Mouse (Mus musculus): Measurements from ENCODE around the gene Rai1.

Gene Rai1

DNA sequence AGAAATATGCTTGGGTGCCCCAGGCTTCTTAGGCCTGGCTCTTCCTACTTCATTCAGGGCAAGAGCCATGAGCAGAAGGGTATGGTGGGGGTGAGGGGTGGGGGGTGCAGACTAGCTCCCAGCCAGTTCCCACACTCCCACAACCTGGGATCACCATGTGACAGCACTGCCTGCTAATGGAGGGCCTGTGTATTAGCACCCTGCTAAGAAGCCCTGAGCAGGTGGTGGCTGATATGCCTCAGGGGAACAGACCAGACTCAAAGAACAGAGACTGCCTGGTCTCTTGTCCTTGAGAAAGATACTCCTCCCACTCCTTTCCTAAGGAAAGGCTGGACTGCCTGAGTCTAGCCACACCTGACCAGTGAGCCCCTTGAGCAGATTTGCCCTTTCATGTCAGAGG is 22.2 kb downstream of the Rai1 start:
- DNase-seq (ENCODE audit: low read depth in 1 of 2, low spot score in 2 of 2) = no peak

DNA sequence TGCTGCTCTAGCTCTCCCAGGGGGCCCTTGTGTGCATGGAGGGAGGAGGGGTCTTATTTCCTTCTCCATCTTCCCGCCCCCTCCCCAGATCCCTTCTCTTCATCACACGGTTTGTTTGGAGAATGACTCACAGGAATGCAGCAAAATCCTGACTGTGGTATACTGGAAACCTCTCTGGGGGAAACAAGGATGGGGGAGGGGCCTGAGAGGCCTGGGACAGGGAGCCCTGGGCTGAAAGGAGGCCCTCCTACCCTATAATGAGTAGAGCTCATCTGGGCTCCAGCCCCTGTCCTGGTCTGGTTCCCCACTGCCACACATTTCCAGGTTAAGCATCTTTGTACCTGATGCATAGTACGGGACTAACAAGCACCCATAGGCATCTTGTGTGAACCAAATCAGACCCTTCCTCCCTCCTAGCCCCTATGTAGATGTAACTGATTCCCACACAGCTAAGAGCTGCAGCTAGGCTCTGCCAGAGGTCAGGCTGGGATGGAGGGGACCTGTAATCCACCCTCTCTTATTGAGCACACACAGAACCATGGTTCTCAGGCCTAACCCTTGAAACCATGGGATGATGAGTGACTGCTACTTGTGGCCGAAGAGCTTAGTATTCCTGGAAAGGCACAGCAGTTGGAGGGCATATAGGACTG is 23.2 kb downstream of the Rai1 start:
- no peak for DNase-seq (ENCODE audit: low read depth in 1 of 2, low spot score in 2 of 2)

DNA sequence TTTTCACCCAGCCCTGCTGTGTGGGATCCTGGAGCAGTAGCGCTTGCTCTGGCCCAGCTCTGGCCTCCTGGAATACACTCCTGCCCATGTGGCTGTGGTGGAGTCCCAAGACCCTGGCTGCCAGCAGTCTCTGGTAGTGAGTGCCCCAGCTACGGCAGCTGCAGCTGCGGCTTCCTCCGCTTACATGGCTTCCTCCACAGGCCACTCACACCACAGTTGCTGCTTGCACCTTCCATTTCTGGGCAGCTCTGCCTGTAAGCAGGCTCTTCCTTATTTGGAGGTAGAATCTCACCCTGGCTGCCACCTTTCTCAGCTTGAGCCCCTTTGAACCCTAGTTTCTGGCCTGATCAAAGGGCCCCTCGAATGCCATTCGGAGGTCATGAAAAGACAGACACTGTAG is 25.7 kb downstream of the Rai1 start:
- no peak for DNase-seq (ENCODE audit: low read depth in 1 of 2, low spot score in 2 of 2)

DNA sequence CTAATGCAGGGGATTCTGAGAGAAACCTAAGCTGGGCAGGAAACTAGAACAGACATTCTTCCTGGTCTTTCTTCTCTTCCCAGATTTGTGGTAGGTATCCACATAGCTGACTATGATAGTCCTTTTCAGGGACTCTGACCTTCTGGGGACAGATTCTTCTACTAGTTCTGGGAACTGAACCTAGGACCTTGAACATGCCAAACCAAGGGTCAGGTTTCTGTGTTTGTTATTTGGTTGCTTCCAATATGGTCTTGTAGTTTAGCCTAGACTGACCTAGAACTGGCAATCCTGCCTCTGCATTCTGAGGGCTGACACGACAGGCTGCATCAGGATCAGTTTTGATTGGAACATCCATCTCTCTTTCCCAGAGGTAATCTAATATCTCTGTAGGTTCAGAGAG is 27.2 kb downstream of the Rai1 start:
- DNase-seq (ENCODE audit: low read depth in 1 of 2, low spot score in 2 of 2) = no peak

DNA sequence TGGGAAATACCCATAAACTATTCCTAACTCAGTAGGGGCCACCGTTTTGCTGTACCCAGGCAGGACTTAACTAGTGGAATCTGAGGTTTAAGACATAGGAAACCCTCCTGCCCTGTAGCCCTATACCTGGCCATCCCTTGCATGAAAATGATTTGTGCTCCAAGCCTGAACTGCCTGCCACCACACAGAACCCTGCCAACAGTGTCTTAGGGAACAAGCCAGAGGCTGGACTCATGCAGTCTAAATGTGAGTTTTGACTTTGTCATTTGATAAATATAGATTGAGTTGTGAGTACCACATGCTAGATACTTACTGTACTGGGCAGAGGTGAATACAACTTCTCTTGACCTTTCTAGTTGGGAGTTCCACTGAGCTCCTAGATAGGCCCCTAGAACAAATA is 31.7 kb downstream of the Rai1 start:
- no peak for DNase-seq (ENCODE audit: low read depth in 1 of 2, low spot score in 2 of 2)

DNA sequence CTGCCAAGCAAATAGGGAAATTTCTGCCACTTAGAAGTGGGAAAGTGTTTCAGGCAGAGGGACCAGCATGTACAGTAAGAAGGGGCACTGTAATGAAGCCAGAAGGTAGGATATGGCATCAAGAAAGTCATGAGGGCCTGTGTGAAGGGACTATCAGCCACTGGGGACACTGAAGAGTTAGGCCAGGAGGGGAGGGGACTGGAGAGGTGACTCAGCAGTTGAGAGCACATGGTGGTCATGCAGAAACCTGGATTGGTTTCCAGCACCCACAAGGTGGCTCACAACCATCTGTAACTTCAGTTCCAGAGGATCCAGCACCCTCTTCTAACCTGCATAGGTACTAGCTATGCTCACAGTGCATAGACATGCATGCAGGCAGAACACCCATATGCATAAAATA is 32.4 kb downstream of the Rai1 start:
- DNase-seq (ENCODE audit: low read depth in 1 of 2, low spot score in 2 of 2) = no peak

DNA sequence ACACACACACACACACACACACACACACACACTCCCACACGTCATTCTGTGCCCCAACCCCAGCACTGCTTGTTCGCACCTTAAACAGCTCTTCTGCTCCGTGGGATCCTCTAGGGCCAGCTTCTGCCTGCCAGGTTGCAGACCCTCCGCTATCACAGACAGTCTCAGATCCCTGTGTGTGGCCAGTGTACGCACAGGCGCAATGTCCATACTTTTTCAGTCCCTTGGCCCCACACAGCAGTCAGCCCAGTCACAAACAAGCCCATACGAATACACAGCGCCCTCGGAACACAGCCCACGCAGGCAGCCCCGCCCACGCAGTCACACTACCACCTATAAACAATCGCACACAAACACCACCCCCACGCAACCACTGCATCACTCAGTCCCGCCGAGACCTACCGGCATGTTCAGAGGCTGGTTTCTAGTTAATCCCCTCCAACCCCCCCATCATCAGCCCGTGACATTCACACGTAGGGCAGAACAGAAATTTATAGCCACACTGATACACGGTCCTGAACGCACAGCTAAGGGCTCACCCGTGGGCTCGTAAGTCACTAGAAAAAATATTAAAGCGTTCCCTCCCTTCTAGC is 34.4 kb downstream of the Rai1 start:
- no peak for DNase-seq (ENCODE audit: low read depth in 1 of 2, low spot score in 2 of 2)

DNA sequence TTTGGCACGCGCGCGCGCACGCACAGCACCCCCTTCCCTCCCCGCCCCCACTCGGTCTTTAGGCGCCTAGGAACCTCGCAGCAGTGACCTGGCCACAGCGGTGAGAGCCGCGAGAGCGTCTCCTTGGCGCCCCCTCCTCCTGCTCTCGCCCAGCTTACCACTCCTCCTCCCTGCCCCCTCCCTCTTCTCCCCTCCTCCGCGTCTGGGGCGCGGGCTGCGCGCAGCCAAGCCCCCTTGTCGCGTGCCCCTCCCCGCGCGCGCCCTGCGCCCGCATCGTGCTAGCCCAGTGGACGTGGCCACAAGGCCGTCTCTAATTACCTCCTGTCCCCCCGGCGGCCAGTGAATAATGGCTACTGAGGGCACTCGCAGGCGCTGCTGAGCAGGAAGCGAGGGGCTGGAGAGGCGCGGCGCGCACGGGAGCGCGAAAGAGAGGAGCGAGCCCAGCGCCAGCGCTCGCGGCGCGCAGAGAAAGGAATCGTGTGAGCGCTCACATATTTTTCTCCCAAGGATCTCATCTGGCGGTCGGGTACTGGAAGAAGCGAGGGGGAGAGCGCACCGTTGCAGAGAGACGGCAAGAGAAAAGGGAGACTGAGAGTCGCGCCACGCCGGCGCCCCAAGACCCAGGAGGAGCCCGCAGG is 35.0 kb downstream of the Rai1 start:
- no peak for DNase-seq (ENCODE audit: low read depth in 1 of 2, low spot score in 2 of 2)

DNA sequence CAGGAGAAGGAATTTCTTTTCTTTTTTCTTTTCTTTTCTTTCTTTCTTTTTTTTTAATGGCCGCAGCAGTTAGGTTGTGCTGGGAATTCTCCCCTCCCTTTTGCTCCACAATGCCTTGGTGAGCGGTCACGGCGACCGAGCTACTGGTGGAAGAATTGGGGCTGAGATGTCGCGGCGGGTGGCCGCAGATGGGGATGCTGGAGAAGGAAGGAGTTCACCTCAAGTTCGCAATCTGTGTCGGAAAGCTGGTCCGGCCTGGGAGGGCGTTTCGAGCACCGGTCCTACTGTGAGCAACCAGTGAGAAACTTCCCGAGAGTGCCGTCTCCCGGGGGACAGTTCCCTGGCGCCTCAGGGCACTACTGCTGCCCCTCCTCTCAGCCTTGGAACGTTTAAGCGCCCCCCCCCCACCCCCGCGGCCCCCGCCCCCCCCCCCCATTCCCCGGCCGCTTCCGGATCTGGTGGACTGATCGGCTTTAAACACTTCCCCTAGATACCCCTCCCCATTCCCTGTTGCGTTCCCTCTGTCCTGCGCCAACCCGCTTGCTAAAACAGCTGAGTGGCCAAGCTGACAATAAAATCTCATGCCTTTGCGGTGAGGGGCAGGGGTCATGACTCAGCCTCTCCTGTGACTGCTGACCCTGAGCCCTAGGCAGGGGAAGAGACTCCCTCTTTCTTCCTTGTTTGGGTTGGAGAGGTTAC is 35.9 kb downstream of the Rai1 start:
- DNase-seq (ENCODE audit: low read depth in 1 of 2, low spot score in 2 of 2) = no peak

DNA sequence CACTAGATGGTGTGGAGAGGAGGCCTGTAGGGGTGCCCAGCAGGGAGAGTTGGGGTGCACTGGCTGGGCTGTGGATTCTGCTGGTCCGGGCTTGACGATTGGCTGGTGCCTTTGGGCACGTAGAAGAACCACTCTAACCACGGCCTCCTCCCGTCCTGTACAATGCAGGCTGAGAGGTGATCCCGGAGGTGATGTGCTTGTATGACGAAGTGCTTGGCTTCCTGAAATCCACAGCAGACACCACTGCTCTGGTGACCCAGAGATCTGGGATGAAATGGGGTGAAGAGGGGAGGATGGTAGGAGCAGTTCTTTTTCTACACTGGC is 36.4 kb downstream of the Rai1 start:
- no peak for DNase-seq (ENCODE audit: low read depth in 1 of 2, low spot score in 2 of 2)

DNA sequence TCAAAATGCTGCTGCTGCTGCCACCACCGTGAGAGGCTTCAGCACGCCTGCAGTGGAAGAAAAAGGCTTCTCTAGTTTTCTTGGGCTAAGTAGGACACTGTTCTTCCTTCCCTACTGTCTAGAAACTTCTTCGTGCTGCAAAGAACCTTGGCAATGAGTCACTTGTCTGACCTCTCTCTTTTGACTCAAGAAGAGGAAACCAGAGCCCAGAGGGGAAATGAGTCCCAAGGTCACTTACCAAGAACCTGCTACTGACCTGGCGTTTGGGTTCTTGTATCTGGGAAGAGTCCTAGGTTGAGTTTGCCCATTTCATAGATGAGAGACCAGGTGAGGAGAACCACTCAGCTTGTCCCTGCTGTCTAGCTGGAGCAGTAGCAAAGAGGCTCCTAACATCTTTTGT is 38.3 kb downstream of the Rai1 start:
- no peak for DNase-seq (ENCODE audit: low read depth in 1 of 2, low spot score in 2 of 2)

DNA sequence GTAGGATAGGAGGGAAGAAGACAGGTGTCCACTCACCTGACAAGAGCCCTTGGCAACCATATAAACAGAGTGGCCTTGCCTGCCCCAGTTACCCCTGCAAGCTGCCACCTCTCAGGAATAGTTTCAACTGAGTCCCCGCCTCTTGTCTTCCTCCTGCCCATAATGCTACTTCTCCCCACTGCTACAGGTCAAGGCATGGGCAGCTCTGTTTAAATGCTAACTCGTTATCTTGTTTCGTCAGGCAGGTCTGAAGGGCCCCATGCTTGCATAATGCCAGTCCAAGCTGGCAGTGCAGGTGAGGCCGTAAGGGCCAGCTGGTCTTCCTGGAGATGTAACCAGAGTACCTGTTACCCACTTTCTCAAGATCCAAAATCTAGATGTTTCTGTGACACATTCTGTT is 41.4 kb downstream of the Rai1 start:
- DNase-seq (ENCODE audit: low read depth in 1 of 2, low spot score in 2 of 2) = no peak

DNA sequence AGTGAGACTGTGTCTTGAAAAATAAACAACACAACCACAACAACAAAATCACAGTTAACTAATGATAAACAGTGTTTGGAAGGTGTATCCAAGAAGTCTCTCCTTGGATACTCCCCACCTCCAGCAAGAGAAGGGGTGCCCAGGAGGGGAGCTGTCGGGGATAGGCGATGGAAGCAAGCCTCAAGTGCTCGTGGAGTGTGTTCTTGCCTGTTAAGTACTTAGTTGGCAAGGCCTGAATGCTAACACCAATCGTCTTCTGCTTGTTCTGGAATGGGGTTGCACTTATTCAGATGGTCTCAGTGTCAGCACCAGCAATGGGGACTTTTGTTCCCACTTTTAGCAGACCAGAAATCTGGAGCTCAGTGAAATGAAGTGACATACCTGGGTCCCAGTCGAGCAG is 43.8 kb downstream of the Rai1 start:
- no peak for DNase-seq (ENCODE audit: low read depth in 1 of 2, low spot score in 2 of 2)

DNA sequence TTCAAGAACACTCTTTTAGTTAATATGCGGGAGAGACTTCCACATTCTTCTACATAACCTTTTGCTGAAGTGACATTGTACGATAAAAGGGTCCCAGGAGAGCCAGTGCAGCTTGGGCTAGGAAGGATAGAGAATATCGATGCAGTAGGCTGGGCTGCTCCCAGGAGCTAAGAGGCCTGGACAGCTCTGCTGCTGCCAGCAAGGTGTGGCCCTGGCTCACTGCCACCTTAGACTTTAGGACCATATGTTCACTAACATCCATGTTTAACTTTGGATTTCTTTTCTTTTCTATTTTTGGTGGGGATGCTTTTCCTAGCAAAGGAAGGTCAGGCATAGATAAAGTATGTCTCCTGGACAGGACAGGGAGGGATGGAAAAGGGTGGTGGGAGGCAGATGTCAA is 44.3 kb downstream of the Rai1 start:
- no peak for DNase-seq (ENCODE audit: low read depth in 1 of 2, low spot score in 2 of 2)

DNA sequence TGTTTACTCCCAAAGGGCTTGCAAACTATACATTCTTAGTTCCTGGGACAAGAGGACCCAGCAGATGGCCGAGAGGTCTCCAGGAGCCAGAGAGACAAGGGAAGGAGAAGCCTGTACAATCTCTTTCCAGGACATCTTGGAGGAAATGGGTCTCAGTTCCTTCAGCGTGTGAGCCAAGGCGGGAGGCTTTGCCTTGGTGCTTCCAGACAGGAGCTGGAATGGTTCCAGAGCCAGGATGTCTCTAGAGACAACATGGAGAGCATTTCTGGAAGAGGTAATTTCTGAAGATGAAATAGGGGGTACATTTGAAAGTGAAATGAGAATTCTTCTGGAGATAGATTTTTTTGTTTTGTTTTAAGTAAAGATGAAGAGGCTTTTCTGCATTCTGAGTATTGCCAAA is 45.9 kb downstream of the Rai1 start:
- DNase-seq (ENCODE audit: low read depth in 1 of 2, low spot score in 2 of 2) = no peak

DNA sequence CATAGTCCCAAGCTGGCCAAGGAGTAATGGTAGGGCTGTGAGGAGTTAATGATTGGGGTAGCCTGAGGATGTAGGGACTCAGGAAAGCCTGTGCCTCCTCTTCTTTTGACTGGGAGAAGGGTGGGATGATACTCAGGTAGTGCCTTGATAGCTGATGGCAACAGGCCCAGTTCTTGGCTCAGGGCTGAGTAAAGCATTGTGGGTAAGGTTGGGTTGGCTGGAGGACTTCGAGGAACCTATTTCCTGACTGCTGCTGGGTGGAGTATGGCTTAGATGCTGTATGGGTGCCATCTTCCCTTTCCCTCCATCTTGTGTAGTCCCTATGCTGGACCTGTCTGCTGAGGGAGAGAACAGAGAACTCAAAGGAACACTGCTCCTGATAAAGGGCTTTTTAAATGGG is 47.5 kb downstream of the Rai1 start:
- DNase-seq (ENCODE audit: low read depth in 1 of 2, low spot score in 2 of 2) = no peak

DNA sequence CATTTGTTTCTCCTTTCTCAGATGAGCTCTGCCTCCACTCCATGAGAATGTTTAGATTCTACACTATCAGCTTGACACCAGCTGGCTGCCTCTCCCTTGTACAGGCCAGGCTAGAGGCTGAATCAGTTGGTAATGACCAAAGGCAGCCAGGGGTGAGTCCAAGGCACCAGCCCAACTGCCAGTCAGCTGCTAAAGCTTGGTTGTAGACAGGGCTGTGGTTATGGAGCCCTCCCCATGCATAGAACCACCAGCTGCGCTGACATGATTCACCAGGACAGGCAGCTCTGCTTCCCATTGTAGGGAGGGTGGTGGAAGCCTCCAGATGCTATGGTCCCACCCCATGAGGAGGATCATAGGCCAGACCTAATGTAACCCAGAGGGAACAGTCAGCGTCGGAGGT is 49.1 kb downstream of the Rai1 start:
- no peak for DNase-seq (ENCODE audit: low read depth in 1 of 2, low spot score in 2 of 2)

DNA sequence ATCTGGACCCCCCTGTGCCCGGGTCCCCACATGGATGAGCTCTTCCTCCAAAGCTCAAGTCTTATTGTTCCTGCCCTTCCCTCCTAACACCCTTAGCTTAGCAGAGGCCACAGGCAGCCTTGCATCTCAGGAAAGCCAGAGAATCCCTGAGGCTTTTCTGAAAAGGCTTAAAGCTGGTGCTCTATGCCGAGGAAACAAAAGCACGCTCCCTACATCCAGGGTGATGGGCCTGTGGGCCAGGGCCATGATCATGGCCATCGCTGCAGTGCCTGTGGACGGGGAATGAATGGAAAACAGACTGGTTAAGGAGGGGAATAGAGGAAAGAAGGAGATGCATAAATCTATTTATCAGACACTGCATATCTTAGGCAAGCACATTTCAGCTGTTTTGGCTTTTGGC is 50.9 kb downstream of the Rai1 start:
- no peak for DNase-seq (ENCODE audit: low read depth in 1 of 2, low spot score in 2 of 2)

DNA sequence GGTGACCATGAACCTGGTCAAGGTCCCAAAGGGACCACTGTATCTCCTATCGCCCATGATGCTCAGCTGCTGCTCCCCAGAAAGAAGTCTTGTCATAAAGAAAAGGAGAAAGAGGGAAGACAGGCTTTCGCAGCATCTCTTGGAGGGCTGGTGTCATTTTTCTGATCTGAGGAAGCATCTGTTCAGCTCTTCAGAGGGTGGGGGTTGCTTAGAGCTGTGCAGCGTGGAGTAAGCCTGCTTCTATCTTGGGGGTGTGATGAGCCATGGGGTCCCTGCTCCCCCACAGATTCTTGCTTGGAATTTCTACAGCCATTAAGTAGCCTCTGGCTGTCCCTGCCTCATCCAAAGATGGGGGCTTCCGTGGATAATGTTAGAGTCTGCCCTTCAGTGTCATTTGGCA is 53.5 kb downstream of the Rai1 start:
- no peak for DNase-seq (ENCODE audit: low read depth in 1 of 2, low spot score in 2 of 2)

DNA sequence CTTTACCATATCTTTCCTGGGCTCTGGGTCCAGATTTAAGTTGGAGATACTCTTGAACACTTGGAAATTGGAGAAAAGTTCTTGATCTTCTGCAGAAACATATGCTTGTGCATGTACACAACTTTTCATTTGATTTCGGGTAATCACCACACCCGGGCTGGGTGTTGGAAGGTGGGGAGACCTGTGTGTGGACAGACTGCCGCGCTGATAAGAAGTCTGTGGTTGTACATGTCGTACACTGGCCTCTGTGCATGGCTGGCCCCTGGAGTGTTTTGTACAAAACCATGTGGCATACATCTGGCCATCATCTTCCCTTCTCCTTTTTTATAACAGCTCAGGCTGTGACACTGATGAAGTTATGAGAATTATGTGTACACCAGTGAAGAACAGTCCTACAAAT is 55.1 kb downstream of the Rai1 start:
- no peak for DNase-seq (ENCODE audit: low read depth in 1 of 2, low spot score in 2 of 2)

DNA sequence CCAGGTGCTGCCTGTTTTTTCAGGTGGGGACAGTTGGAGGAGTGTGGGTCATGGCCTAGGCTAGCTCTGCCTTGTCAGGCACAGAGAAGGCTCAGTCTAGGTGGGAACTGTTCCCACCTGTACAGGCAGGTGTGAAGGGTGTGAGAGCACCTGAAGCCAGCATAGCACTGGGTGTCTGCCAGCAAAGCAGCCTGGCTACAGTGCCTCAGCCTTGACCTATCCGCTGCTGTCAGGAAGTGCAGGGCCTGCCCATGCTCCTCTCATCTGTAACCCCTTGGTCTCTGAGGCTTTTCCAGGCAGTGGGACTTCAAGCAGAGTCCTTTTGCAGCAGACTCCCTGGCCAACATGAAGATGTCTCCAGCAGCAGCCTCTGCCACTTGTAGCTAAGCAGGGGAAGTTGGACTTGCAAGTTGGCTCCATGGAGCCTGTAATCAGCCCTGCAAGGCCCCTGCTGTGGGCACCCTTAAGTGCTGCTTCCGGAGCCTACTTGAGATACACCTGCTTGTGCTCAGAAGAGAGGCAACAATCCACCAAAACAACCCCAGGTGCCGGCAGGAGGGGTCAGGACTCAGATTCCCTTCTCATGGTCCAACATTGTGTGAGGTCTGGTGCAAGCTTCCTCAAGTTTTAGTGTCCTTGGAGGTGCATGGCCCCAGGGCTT is 55.8 kb downstream of the Rai1 start:
- DNase-seq (ENCODE audit: low read depth in 1 of 2, low spot score in 2 of 2) = no peak

Measured in monocyte, adult 2 months (primary cell).